Mouse (Mus musculus): ENCODE results near the gene Gm4131.

DNA sequence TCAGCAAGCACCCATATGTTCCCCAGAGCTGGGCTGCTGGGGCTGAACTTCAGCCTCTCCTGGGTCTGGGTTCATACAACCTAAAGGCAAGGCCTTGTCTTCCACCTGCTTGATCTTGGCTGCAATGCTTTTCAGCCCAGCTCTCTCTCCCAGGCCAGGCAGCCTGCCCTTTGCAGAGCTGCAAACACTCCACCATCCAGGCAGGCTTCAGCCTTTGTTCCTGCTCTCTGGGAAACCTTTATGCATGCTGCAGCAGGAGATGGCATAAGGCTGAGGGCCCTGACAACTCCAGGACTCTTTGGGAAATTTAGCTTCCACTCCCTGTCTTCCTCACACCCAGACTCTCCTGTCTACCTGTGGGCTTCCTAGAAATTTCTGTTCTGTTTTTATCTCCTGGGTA is 17.9 kb upstream of the Gm4131 start:
- TF ChIP-seq CTCF (IDR thresholded peaks at IDR 0.05; ENCODE audit: extremely low read depth, insufficient read length, insufficient replicate concordance, low read depth, low read length) (no peak), POLR2A (IDR thresholded peaks at IDR 0.05; ENCODE audit: low read depth, low read length) (no peak)

Measured in small intestine, adult 2 months (tissue).